Mouse (Mus musculus) kidney, postnatal 10 days (tissue): ENCODE results near the gene Rngtt.

Experiments used
- DNase-seq: peaks from one replicate; pipeline ENCODE4 v3.0.0; 2021; ENCODE audit warnings: mixed read lengths

Gene Rngtt

DNA sequence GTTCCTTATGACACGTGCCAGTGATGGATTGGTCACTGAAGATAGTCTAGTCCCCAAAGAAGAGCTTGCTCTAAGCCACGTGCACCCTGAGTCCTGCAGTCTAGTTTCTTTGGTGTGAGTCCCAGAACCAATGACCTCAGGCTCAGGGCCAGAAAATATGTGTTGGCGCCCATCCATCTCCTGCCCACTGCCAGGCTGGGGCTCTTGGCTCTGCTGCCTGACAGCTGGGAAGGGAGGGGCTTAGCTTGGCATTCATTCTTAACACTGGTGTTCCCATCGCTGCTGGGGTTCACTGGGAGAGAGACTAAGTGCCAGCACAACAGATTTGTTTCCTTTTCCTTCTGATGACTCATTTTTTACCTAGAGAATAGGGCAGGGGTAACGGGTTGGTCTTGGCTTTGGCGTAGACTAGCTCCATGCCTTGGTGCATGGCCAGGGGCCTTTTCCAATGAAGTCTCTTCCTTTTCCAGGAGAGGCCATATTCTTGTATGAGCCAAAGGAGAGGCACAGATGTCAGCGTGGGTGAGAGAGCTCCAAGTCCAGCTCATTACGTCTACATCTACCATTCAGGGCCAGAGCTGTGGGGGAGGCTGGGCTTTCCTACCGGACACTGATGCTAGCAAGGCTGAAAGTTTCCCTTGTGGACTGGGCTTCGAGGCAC, 214.5 kb downstream of the Rngtt start:
- DNase-seq: peak; percentile 45

DNA sequence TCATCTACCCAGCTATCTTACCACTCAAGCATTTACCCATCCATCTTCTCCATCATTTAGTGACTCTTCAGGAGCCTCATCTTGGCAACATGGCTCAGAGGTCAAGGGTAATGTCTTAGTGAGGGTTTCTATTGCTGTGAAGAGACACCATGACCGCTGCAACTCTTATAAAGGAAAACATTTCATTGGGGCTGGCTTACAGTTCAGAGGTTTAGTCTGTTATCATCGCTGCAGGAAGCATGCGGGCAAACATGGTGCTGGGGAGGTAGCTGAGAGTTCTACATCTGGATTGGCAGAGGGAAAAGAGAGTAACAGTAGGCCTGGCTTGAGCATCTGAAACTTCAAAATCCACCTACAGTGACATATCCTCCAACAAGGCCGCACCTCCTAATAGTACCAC, 215.2 kb downstream of the Rngtt start:
- DNase-seq: no peak

DNA sequence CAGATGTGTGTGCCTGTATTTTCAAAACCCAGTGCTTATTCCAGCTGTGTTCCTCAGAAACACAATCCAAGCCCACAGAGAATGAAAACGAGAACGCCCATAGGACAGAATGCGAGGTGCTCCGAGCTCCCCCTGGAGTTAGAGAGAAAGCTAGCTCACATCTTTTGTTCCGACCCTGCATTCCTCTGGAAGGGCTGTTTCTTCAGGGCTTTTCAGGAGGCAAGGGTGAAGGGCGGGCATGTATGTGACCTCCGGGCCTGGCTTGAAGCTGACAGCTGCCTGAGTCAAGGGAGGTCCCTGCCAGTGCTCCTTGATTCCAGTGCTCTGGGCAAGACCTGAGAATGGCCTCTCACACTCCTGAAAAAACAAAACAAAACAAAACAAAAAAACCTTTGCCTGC, 216.0 kb downstream of the Rngtt start:
- no peak for DNase-seq

DNA sequence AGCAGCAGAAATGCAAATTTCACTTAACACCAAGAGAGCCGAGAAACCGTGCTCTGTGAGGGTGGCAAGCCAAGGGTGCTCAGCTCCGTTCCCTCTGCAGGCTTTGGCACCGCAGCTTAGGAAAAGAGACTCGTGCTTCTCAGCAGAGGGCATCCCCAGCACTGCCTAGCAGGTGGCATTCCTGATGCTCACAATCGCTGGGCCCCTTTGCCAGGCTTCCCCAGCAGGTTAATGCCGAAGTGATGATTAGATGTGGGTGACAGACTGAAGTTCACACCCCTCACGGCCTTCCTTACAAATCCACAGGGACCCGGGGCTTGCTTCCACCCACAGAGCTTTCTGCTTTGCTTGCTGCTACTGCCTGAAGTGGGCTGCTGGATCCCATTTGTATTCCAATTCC, 216.6 kb downstream of the Rngtt start:
- DNase-seq: no peak

DNA sequence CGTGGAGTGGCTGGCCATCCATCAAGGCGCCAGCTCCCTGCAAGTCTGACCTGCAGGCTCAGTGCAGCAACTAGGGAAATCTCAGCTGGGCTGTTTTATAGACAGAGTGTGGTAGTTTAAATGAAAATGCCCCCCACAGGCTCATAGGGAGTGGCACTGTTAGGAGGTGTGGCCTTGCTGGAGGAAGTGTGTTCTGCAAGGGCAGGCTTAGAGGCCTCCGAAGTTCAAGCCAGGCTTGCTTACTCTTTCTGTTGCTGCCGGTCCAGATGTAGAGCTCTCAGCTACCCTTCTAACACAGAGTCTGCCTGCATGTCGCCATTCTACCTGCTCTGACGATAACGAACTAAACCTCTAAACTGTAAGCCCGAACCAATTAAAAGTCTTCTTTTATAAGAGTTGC, 222.5 kb downstream of the Rngtt start:
- no peak for DNase-seq

DNA sequence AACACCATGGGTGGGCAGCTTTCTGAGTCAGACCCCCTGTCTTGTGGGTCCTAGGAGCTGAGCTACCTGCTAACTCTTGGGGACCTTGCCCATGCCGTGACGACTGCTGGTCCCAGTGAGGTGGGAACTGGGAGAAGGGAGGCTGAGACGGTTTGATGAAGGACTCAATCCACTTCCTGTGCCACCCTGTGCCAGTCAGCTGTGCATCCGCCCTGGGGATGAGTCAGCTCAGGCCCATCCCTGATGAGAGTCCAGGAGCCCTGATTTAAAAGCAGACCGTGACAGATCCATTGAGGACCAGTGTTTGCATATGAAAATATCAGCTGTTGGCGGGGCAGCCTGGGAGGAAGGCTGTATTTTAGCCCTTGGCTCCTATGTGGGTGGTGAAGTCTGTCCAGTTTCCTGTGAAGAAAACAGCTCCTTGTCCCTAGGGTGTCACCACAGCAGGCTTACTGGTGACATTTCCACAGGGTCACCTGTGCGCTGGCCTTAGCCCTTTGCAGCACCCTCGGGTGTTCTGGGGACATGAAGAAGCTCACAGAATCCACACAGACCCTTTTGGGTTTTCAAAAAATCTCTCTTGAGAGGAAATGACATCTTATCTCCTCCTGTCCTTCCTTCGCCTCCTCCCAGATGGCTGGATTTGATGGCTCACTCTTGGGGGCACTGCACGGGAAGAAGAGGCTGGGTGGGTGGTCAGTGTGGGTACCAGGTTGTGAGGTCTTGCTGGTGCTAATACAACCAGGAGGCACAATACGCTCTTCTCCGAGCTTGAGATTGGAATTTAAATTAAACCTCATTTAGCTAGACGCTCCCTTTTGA, 234.9 kb downstream of the Rngtt start:
- DNase-seq: peak; percentile 39

DNA sequence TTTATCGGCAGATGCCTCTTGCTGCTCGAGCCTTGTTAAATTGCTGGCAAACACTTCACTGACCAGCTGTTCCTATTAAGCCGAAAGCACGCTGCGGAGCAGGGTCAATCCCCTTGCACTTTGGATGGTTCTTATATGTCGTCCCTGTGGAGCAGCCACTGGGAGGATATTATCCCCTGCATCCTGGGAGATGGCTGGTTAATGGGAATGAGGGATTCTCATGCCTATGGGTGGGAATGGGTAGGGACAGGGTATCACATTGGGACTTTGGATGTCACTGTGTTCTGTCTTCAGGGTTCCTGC, 235.4 kb downstream of the Rngtt start:
- peak; percentile 75 for DNase-seq

DNA sequence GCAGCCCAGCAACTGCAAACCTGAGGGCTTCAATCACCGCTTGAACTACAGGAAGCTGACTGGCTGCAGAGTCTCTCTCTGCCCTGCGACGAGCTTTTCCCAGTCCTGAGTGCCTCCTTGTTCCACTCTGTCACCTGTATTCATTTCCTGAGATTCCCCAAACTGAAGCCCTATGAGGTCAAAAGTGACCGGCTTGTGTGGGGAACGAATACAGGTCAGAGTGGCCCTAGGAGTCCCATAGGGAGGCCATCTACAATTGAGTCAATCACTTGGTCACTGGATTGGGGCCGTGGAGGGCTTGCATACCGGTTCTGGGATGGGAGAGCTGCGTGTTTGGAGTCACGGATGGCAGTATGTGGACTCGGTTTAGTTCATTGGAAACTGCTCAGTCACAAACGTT, 236.2 kb downstream of the Rngtt start:
- DNase-seq: no peak

DNA sequence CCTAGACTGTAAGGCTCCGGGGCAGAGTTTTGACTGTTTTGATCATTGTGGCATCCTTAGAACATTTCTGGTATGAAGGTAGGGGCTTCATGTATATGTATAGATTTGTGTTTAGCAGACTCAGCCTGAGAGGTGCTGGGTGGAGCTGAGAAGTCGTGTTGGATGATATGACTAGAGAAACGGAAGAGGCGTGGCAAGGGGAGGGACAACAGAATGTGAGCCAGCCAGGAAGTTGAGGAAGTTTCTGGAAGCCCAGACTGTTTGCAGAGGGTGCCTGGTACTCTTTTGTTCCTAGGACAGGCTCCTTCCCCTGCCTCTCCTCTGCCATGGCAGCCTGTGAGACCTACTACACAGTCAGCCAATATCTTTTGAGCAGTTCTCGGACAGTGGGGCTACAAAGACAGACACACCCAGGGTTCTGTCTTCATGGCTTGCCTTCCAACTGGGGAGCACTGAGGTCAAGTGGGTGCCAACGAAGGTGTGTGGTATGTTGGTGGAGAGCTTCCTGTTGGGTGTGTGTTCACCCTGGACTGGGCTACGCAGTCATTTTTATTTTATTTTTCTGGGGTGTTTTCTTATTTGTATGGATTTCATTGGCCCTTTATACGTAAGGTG, 237.3 kb downstream of the Rngtt start:
- DNase-seq: no peak

DNA sequence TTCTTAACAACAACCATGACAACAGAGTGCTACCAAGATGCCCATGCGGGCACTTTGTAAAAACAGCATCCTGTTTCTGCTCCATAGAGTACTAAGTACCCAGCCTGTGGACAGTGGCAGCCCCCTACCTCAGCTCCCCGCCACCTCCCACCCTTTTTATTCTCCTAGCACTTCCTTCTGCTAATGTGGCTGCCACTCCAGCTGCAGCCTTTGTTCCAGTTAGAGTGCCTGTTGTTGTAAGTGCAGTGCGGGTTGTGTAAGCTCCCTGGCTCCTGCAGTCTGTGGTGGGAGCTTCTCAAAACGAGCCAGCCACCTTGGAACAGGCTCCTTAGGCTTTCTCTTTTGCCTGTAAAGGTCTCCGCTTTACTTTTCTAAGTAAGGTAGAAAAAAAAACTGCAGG, 239.5 kb downstream of the Rngtt start:
- DNase-seq: no peak
